Mouse (Mus musculus) neural tube, embryonic 10.5 days (tissue): ENCODE data around the gene H2afb2.

Source experiments
- DNase-seq: peaks from one replicate; pipeline ENCODE4 v3.0.0-alpha.2; 2017; ENCODE audit warnings: low spot score; ENCODE audit errors: extremely low spot score

Gene H2afb2

DNA sequence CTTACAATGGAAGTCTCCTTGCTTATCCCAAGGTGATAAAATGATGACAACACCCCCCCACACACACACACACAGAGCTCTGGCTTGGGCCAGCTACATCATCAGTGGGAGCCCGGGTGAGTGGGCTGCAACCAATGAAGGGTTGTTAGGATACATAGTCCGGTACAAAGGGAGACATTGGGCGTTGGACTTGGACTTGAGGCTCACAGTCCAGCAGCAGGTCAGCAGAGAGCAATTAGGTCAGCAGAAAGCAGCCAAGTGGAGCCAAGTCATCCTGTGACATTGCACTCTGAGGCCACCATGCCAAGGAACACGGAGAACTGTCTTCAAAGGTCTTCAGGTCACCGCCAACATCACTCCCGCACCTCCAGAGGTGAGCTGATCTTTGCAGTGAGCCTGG is at the start of gene H2afb2:
H2afb2 (plus strand) TSS at position 301 of the 400 bp plus-strand sequence.
- no peak for DNase-seq
